Mouse (Mus musculus) MN1 (cell line): ENCODE measurements around the gene B430305J03Rik.

Source experiments
- DNase-seq: peaks from one replicate; pipeline ENCODE4 v3.0.0-alpha.2; 2016; ENCODE audit warnings: low spot score

Gene B430305J03Rik

DNA sequence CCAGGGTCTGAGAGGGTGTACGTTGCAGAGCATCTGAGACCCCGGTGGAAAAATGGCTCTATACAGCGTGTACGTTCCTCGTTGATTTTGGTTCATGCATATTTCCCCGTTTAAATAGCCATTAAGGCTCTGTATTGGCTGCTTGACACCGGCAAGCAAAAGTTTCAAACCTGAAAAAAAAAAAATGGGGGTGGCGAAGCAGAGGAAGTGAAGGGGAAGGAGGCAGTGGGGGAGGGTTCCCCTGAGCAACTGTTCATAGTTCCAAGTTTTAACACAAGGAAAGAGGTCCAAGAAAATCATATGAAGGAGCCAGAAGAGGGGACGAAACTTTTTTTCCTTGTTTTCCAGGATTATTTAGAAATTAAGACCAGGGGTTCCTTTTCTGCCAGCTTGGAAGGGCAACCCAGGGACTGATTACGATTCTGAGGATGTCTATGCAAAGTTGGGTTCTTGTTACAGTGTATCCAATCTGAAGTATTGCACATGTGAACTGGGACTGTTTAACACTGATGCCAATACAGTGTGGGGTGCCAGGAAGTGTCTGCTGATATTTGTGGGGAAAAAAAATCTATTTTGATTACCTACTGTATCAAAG, at the start of gene B430305J03Rik:
Gene B430305J03Rik (minus strand): TSS at position 173 of the 595 bp plus-strand sequence.
- no peak for DNase-seq

DNA sequence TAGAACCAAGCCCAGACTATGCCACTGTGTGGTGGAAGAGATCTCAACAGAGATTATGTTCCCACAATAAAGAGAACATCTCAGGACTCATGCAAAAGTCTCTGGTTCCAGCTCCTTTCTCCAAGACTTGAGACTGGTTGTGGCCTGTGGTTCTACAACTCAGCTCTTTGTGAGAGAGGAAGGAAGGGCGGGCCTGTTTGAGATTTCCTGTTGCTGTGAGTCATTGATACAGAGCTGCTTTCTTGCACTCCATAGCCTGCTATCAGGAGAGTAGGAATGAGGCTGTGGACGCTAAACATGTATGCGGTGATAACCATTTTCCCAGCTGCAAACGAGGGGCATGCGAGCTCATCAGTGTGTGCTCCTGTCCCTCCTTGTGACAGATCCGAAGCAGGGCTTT, 43.9 kb upstream of the B430305J03Rik start:
- DNase-seq = no peak

DNA sequence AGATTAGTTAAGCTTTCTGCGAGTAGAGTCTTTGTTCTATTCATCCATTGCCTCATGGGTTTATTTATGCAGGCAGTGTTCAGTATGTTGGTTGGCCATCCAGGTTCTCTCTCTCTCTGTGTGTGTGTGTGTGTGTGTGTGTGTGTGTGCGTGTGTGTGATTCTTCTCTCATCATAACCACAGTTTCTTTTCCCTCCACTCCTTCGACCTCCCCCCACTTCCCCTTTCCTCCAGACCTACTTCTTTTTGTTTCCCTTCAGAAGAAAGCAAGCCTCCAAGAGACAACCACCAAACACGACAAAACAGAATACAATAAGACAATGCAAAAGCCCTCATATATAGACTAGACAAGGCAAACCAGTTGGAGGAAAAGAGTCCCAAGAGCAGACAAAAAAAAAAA, 41.2 kb upstream of the B430305J03Rik start:
- no peak for DNase-seq

DNA sequence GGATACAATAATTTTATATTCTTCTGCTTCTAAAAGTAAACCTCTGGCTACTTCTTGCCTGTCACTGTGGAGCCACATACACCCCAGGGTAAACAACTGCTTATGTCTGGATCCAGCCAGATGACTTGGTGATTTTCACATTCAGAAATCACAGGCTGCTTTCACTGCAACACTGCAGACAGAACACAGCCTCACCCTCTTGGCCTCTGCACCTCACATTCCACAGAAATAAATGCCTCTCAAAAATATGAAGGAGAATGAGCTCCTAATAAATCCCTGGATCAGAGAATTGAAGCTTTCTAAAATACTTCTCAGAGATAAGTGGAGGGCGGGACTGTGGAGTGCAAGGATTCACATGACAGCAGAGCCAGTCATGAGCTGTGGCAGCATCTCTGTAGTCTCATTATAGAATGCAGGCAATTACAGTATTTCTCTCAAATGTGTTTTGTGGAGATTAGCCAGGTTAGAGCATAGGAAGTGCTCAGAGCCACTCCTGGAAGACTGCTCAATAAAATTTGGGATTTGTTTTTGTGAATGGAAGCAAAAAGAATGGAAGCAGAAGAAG, 35.2 kb upstream of the B430305J03Rik start:
- no peak for DNase-seq

DNA sequence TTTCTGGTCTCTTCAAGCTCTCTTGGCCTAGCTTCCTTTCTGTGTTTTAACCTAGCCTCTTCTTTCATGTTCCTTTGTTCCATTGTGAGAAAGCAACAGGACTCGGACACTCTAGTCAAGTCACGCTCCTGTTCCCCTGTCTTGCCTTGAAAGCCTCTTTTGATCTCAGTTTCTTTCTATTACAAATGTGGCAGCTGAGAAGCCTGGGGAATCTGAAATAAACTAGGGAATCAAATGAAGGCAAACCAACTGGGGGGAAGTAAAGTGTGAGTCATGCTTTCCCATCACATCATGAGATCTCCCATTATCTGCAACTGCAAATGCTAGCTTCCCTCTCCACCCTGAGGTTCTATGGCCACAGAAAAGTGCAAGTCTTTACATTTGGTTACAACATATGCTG, 31.0 kb upstream of the B430305J03Rik start:
- no peak for DNase-seq

DNA sequence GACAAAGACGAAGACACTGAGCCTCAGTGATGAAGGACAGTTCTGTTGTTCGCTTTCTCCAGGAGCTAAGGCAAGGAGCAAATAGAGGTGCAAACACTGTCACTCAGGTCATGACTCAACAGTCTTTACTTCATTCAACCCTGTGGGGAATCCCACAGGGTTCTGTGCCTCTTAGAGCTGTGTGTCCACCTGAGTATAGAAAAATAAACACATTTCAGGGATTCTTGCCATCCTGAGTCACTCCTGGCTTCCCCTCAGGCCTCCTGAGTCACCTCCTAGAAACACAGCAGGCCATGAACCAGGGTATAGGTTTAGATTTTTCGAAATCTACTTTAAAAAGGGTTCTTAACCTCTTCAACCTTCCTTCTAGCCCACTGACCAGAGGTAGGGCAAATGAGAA, 29.6 kb upstream of the B430305J03Rik start:
- no peak for DNase-seq

DNA sequence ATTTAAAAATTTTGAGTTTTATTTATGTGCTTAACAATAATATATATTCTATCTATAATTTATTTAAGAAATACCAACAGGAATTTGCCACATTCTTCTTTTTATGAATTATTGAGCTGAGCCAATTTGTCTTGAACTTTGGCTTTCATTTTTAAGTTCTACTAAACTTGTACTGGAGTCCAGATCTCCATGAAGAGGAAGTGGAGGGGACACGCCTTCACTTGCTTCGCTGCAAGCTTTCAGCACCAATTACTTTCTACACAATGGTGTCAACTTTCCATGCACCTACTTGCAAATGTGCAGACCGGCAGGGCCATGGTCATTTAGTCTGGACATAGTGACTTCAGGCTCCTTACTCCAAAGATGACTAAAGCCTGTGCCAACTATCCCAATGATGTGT, 27.8 kb upstream of the B430305J03Rik start:
- no peak for DNase-seq

DNA sequence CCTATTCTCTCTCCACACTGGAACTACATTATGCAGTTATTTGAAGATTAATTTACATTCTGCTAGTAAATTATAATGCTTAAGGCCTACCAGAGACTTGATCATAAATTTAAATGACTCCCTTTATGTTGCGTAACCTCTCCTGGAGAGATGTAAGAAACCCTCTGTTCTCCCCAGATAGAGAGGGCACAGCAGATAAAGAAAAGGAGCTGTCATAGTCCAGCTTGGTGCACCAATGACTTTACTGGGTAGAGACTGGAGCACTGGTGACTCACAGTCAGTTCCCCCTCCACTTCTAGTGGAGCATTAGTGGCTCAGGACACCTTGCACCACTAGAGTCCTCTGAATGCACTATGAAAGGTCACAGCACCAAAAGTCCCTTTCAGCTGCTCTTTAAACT, 27.1 kb upstream of the B430305J03Rik start:
- no peak for DNase-seq

DNA sequence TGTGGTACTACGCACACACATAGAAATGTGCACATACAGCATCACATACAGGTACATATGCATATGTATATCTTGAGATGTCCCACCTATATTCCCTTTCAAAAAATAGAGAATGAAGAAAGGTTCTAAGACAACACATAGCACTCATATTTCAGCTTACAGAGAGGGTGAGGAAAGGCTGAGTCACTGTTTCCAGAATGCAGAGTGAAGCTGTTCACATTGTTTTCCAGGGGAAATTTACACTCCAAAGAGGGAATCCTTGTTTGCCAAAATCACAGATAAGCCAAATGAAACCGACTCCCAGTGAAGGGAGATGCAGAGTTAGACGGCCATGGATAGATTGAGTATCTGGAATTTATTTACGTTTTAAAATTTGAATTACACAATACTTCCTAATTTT, 25.8 kb upstream of the B430305J03Rik start:
- no peak for DNase-seq

DNA sequence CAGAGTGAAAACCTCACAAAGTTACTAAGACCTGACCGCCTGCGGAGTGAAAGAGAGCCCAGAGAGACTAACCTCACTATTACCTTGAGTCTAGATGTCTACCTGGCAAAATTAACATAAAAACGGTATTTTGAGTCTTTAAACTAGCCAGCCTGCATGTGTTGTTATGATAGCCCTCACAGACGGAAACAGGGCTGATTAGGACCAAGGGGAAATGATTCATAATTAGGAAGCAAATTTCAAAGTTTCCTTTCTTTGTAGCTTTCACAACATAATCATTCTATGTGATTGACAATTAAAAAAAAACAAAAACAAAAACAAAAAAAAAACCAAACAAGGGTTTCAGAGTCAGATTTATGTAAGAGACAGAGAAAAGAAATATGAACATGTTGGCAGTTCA, 20.6 kb upstream of the B430305J03Rik start:
- DNase-seq = no peak

DNA sequence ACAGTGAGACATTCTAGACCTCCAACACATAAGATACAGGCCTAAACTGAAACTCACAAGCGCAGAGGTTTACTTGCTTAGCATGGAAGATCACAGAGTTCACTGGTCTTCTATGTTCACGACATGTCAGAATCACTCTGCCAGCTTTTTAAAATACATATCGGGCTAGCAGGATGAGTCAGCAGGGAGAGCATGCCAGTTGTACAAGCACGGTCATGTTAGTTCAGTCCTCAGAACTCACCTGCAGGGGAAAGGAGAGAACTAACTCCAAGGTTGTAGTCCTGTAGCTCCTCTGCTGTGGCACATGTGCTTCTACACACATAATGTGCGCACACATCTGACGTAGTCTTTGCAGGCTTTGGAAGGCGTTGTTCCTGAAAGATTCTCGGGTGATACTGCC, 10.2 kb upstream of the B430305J03Rik start:
- no peak for DNase-seq

DNA sequence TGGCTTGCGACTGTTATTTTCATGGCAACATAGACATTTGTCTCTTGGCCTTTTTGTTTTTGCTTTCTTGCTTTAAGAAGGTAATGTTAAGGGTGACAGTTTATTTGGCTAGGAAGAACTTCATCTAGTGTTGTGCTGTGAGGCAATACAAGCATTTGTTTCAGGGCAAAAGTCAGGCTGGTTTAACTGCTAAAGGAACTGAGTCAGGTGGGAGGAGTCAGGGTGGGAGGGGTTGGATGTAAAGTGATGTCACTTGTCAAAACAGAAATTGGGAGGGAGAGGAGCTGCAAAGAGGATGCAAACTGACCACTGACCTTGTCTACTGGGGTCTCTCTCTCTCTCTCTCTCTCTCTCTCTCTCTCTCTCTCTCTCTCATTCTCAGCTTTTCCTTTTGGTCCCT, 2.7 kb upstream of the B430305J03Rik start:
- DNase-seq = no peak

DNA sequence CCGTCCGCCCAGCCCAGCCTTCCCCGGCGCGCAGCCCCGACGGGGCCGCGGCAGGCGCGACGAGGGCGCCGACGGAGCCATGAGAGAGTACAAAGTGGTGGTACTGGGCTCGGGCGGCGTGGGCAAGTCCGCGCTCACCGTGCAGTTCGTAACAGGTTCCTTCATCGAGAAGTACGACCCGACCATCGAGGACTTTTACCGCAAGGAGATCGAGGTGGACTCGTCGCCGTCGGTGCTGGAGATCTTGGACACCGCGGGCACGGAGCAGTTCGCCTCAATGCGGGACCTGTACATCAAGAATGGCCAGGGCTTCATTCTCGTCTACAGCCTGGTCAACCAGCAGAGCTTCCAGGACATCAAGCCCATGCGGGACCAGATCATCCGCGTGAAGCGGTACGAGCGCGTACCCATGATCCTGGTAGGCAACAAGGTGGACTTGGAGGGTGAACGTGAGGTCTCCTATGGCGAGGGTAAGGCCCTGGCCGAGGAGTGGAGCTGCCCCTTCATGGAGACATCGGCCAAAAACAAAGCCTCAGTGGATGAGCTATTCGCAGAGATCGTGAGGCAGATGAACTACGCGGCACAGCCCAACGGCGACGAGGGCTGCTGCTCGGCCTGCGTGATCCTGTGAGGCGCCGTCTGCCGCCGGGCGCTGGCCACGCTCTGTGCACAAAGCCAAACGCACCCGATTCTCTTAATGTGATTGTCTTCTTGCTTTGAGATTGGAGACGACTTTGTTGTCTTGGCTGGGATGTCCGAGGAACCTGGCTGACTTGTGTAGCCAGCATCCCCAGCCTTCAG, 573 bp downstream of the B430305J03Rik start:
- DNase-seq = no peak

DNA sequence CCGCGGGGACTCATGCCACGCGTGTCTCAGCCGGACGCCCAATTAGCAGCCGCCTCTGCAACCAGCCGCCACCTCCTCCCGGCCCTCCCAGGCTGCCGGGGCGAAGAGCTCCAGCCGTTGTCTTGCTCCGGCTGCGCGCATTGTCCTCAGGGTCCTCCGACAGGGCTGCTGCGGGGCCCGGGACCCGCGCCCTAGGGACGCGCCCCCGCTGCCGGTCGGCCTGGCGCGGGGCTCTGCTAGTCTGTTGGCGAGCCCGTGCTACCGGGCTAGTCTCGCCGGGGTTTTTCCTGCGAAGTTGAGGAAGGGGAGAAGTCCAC, 1.1 kb downstream of the B430305J03Rik start:
- DNase-seq = no peak

DNA sequence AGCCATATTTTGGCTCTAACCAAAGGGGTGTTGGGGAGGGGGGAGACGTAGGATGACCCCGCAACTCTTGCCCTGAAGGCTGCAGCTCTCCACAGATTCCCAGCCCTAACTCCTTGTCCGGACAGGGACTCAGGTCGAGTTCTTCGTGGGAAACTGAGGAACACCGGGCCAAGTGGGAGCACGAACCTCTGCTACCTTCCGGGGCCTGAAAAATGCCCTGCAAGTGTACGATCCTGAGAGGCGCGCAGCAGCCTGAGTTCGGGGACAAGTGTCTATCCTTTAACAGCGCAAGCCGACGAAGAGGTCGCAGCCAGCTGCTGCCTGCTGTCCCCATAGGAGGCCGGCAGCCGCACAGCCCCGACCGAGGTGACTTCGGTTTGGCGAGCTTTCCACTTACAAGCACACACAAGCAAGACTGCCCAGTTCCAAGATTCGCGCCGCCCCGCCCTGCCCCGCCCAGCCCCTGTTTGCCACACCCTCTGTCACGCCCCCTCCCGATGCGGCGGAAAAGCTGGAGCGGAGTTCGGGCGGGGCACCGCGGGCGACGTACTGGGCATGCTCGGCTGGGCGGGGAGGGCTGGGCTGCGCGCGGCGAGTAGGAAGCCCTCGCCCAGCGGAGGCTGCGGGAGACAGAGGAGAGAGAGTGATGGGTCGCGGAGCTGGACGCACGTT, 1.6 kb downstream of the B430305J03Rik start:
- DNase-seq = no peak

DNA sequence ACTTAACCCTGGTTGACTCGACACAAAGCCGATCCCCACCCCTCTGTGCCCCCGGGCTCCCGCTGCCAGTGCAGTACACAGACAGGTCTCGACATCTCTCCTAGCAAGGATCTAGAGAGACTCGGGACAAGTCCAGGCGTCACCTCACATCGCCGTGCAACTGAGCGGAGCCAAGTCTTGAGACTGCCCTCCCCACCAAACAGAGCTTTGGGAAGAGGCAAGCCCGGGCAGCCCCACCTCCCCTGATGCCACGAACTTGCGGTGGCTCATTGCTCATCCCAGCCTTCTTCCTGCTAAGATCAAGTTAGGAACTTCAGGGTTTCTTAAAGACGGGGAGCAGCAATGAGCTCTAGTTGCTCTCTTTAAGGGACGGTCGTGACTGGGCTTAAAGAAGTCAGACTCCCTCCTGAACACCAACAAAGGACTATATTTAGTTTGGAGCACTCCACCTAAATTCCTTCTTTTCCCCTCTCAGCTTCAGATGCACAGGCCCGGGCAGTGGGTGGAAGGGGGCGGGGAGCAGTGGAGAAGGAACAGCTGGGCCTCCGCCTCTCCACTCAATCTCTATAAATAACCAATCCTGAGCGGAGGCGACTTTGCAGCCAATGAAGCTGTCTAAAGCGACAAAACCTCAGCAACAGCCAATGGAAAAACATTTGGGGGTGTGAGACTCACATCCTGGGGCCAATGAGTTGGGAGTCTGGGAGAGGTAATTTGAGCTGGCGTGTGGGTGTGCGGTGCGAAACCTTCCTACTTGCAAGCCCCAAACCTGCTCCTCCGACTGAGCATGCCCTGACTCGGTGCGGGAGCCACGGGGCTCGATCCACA, 2.4 kb downstream of the B430305J03Rik start:
- no peak for DNase-seq

DNA sequence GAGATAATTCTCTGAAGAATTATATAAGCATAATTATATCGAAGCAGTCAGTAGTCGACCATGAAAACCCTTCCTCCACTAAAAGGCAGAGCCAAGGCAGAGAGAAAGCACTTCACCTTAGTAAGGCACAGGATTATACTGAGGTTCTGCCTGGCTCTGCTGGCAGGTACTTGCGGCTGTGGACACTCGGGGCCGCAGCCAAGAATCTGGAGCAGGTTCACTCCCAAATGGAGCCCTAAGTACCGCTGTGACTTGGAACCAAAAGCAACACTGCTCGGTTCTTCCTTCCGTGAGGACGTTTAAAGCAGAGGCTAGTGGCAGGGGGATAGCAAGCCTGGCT, 3.0 kb downstream of the B430305J03Rik start:
- no peak for DNase-seq

DNA sequence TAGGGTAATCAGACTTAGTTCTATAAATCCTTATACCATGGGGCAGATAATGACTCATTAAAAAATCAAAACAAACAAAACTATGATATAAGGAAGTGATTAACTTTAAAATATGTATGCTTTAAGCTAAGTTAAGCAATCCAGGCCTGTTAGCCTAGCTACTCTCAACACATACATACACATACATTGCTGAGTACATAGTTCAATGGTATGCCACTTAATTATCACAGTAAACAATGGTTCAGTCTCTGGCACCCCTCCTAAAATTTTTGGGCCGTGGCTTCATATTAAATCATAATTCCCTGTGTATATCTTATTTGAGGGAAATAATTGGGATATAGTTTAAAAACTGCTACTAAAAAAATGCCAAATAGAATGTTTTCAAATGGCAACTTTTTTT, 4.4 kb downstream of the B430305J03Rik start, which contains the start of gene Rap2b:
Gene Rap2b (plus strand): TSS at position 301 of the 400 bp plus-strand sequence.
- DNase-seq = no peak

DNA sequence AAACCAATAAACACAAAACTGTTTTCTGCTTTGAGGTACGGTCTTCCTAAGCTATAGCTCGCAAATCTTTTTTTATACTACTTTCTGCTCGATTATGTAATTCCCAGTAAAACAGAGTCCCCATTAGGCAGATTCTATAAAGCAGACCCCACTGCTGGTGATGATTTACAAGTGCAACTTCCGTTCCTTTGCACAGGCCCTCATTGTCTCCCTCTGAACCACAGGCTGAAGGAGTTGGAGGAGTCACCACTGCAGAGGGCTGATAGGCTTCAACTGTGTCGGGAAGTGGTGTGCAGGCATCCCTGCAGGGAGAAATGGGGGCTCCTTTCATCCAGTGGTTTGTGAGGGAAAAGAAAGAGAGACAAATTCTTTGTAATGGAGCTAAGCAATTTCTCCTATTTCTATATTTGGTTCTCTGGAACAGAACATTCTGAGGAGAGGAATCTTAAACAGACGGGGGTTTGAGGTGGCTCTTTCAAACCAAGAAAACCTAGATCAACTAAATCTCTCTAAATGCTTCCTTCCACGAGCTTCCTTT, 6.9 kb downstream of the B430305J03Rik start:
- DNase-seq = no peak

DNA sequence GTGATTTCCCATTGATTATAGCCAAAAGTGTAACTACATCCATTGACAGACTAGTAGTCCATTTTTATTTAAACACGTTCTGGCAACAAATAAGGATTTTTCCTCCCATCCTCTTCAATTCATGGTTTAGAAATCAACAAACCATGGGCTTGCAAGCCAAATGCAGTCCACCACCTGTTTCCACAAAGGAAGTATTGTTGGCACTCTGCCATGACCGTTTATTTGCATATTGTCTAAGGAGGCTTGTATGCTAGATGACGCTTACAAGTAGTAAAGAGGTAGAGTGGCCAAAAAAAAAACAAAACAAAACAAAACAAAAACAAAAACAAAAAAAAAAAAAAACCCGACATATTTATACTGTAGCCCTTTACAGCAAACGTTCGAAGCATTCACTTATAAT, 7.6 kb downstream of the B430305J03Rik start:
- no peak for DNase-seq

DNA sequence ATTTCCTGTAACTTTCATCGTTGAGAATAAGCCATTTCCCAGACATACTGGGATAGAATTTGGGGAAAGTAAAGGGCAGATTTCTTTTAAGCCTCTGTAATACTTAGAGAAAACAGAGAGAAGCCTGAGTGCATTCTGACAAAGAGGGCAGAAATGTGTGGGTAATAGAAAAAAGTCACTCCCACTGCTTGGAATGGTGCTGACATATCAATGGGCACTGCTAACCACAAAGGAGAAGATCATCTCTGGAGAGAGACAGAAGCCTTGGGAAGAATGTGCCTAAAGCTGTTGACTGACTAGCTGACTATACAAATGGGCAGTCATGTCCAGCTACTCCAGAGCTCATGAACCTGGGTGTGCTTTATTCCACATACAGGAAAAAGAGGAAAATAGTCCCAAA, 10.3 kb downstream of the B430305J03Rik start:
- no peak for DNase-seq

DNA sequence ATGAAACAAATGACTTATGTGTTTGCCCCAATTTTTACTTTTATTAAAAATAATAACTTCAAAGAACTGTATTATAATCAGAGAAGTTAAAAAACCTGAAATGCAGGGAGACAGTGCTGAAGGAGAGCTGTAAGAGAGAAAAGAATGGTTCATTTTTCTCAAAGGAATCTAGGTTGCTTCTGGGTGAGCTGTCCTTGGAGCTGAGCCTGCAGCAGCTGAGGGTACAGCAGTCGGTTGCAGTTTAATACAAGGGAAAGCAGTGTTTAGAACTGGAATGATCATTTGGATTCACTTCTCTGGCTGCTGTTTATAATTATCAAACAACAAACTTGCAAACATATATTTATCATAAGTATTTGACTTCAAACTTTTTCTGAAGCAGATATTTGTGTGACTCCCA, 16.3 kb downstream of the B430305J03Rik start:
- DNase-seq = no peak
